Mouse (Mus musculus) spleen, postnatal 10 days (tissue): ENCODE data around the gene Smox.
A peak's percentile ranks its signal among the peaks of the same experiment; 100 is the strongest.
"Not testable (repeated sequence)": the region's sequence is repeated elsewhere in the genome, so short reads cannot be mapped to it uniquely, and the experiment has no call there.

Experiments
- DNase-seq, 2 experiments: peaks; one replicate each; pipeline ENCODE4 v3.0.0; 2021 to 2022; ENCODE audit warnings: low spot score in 2 of 2

Smox gene

DNA sequence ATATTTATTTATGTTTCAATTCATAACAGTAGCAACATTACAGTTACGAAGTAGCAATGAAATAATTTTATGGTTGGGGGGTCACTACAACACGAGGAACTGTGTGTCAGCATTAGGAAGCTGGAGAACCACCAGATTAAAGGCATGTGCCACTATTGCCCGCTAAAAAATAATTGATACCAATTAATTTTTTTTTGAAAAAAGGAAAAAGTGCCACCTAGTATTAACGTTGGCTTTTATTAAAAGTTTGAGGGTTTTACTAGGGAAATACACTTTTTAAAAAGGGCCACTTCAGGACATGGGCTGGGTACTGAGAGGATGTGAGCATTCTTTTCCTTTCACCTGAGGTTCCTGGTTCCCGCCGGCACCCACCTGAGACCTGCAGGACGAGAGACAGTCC, at the start of gene Smox:
Gene Smox, plus strand, starts transcription at position 301 of the 400 bp plus-strand sequence.
- DNase-seq: no peak

DNA sequence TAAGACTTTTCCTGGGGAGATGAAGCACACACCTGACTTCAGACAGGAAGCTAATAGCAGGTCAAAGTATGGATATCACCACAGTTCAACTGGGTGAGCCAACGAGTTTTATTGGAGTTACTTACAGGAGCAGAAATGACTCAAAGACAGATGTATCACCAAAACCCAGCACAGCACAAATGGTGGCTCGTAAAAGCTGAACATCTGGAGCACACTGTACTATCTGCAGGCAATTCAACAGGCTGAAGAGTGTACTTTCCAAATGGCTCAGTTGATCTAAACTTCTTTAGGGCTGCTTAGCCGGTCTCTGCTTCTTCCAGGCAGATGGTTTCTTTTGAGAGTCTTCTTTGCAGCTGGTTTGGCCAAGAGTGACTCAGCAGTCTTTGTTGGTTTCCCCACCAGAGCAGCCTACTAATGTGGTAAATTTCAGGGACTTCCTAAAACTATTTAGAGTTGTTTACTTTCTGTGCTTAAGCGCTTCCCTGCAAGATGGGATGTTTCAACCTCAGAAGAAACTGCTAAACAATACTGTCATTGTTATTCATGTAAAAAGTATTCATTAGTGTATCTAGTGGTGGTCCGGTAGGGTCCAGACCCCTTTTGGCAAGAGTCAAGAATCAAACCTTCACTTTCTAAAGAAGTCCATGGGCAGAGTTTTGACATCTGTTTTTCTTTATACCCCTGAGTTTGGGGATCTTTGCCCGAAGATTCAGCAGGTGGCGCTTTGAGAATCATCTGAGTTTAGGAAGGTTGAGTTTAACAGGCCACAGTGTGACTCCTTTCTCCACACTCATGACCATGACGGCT, 48.0 kb upstream of the Smox start:
- peak in 1 of 2 experiments; percentile 2 for DNase-seq

DNA sequence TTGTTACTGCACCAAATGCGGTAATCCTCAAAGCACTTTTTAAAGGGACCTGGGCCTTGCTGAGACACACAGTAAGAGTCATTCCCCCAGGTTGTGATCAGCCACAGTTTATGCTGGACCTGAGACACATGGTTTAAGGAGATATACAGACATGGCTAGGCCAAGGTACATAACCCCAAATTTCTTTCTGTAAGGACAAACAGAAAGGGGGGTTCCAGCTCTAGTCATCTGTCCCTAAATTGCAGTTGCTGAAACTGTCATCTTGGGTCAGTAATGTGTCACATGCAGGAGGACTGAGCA, 47.5 kb upstream of the Smox start:
- no peak for DNase-seq

GRCm38 (mm10) chr2:131446416-131446982, 44.8 kb upstream of the Smox start:
- no peak for DNase-seq

GRCm38 (mm10) chr2:131447566-131448330, 43.5 kb upstream of the Smox start:
- peak in 1 of 2 experiments; percentile 2 for DNase-seq

- DNase-seq: no peak
These were observed 42.9 kb upstream of the Smox start for GRCm38 (mm10) chr2:131448353-131448752.

DNA sequence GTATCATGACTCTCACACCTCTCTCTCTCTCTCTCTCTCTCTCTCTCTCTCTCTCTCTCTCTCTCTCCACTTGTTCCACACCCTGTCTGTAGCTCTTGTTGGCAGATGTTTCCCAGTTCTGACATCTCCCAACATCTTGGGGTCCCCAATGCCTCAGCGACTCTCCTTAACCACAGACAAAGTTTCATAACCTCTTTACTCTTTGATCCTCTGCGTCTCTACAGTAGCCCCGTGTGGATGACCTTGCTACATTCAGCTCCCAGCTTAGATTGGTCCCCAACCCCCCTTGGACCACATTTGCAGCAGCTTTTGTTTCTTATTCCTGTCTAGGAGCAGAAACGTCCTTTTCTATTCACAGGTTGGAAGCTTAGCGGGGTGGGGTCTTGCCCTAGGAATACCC, 41.6 kb upstream of the Smox start:
- no peak for DNase-seq

DNA sequence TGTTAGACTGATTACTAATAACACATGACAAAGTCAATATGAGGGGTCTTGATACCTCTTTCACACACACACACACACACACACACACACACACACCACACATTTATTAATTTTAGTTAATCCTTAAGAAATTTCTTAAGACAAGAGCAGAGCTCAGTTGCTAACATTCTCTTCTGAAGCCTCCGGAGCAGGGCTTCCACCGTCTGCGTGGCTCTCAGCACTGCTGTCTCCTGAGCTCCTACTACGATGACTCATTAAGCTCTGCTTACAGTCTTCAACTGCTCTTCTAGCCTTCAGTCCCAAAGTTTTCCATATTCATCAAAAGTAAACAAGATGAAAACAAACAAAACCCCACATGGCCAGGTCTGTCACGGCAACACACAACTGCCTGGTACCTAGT, 40.8 kb upstream of the Smox start:
- DNase-seq: no peak

DNA sequence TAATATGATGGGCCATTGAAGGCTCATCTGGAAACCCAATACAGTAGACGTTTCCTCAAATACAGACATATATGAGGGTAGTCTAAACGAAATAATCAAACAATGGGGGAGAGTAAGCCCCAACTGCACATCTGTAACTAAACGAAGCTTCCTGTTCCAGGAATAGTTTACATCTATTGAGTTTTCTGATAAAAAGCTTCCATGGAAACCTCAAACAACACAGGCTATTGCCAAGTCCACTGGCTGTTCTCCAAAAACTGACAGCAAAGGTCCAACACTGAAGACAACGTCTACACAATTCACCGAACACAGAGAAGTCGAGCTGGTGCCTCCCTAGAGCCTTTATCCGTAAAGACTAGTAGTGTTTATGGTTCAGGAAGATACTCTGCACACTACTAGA, 33.6 kb upstream of the Smox start:
- no peak for DNase-seq

DNA sequence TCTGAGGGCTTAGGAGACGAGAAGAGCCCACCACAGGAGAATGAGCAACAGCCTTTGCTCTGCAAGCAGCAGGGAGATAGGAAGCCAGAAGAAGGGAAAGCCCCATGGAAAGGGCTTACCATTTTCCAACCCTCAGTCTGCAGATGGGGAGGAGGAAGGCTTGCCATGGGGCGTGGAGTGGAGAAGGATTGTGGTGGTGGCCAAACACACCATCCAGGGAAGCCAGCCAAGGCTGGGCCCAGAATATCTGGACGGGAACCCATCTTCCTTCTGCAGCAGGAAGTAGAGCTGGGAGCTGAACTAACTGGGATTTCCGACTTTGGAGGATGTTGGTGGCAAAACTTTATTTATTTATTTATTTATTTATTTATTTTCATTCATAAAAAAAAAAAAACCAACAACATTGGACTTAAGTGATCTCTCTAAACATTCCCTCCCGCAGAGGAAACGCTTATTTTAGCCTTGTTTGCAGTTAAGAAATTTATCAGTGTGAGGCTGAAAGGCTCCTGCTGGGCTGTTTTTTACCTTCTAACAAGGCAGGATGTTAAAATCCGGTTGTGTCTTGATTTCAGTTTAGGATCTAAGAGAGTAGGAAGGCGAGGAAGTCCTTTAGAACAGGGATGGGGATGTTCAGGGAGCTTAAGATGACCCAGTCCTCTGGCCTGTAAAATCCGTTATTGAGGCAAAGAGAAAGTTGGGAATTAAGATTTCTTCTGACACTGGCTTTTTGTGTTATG, 30.2 kb upstream of the Smox start:
- DNase-seq: no peak

GRCm38 (mm10) chr2:131462991-131463390, 28.3 kb upstream of the Smox start:
- no peak for DNase-seq

DNA sequence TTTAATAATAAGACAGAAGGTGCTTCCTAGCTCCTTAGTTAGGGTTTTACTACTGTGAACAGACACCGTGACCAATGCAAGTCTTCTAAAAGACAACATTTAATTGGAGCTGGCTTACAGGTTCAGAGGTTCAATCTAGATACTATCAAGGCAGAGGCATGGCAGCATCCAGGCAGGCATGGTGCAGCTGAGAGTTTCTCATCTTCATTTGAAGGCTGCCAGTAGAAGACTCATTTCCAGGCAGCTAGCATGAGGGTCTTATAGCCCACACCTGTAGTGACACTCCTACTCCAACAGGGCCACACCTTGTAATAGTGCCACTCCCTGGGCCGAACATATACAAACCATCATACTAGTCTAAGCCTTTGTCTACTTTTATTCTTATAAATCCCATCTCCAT, 27.1 kb upstream of the Smox start:
- no peak for DNase-seq

DNA sequence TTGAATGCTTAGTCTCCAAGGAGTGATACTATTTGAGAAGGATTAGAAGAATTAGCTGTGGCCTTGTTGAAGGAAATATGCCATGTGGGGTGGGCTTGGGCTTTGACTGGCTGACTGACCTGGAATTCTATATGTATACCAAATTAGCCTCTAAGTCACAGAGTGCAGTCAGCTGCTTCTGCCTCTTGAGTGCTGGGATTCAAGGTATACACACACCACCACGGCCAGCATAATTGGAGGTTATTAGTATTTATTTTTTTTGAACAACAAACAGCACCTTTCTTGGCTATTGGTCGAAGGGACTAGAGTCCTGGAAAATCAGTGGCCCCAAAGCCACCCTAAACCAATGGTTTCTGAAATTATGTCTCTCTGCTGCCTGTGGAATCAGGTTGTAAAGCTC, 24.6 kb upstream of the Smox start:
- no peak for DNase-seq

- DNase-seq: no peak
These were observed 21.4 kb upstream of the Smox start for GRCm38 (mm10) chr2:131469916-131470315.

DNA sequence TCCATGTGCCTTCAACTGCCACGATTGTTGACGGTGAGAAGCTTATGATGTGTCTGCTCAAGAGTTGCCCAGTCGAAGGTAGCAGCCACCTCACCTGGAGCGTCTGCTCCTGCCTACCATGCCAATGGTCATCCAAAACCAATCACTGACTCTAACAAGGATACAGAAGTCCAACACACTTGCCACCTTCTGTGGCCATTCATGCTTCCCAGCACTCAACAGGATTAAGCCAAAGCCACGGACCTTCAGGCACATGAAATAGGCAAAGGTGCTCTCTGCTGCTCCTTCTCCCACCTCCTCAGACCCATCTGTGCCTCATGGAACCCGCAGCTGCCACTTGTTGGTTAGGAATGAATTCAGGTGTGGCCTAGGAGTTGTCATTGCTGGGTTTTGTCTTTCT, 17.5 kb upstream of the Smox start:
- DNase-seq: no peak

DNA sequence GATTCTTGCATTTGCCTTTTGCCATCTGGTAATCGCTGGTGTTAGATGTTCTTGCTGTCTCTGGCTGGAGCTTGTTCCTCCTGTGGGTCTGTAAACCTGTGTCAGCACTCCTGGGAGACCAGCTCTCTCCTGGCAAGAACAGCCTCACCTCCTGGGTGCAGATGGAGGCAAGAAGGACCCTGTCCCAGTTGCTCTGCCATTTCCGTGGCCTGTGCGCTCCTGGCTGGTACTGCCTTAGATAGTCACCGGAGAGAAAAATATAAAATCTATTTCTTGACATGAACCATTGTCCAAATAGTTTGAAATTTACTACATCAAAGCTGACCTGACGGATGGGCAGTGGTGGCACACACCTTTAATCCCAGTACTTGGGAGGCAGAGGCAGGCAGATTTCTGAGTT, 14.2 kb upstream of the Smox start:
- DNase-seq: not testable (repeated sequence)

DNA sequence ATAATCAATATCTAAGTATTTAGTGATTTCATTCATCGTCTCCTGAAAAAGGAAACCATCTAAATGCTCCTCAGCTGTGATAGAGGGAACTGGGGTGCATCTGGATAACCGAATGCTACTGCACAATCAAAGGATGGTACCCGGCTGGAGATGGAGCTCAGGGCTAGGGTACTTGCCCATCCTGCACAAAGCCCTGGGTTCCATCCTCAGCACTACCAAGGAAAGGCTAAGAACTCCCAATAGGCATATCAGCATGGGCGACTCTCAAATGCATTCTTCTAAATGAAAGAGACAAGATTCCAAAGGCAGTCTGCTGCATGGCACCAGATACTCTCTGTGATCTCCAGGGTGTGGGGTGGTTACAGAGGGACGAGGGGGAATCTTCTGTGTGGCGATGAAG, 13.4 kb upstream of the Smox start:
- DNase-seq: no peak

- DNase-seq: no peak
These were observed 12.9 kb upstream of the Smox start for GRCm38 (mm10) chr2:131478349-131478748.

DNA sequence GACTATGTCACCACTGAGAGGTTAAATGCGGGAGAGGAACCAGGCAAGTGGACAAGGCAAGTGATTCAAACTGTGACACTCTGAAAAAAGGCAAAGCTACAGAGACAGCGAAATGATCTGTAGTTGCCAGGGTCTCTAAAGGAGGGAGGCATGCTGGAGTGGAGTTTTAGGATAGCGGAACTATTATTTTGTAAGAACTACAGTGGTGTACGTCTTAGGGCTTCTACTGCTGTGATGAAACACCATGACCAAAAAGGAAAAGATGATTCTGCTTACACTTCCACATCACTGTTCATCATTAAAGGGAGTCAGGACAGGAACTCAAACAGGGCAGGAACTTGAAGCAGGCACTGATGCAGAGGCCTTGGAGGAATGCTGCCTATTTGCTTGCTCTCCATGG, 12.4 kb upstream of the Smox start:
- no peak for DNase-seq

GRCm38 (mm10) chr2:131481733-131482132, 9.6 kb upstream of the Smox start:
- no peak for DNase-seq

- no peak for DNase-seq
These were observed 8.8 kb upstream of the Smox start for GRCm38 (mm10) chr2:131482478-131482877.

DNA sequence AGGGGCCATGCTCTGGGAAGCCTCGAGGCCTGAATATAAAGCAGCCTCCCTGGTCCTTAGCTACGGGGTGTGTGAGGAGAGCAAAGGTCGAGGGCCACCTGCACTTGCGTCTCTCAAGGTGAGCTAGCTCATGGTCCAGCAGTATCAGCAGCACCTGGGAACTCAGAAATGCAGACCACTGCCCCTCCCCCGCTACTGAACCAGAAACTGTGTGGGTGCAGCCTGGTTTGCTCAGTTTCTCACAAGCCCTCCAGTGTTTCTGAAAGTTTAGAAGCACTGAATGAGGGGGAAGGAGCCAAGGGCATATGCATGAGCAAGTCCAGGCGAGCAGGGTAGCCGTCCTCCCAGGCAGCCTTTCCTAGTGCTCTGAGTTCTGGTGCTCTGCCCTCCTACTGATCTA, 7.7 kb upstream of the Smox start:
- DNase-seq: no peak
